Mouse (Mus musculus) kidney, embryonic 15.5 days (tissue): ENCODE results near the gene Sidt2. TPM values are rescaled to one million over a fixed set of nuclear protein-coding genes. Genes with fewer than 3 reads are reported as not detected.

Experiments
- ATAC-seq: fragments of 200-750 bp; cut with Nextera tagmentation; replicated peaks from 2 replicates; pipeline ENCODE4 v1.8.0; 2017; ENCODE audit warnings: moderate TSS enrichment; ENCODE audit not compliant: low FRiP score
- H3K27ac ChIP-seq: fragments of 300-500 bp; sonication (generic); 2 replicates; pipeline ENCODE4 v1.5.1; 2015; ENCODE audit warnings: mild to moderate bottlenecking, inconsistent platforms
- H3K27me3 ChIP-seq: fragments of 300-500 bp; sonication (generic); 2 replicates; pipeline ENCODE4 v1.6.1; 2015; ENCODE audit warnings: inconsistent platforms
- H3K36me3 ChIP-seq: fragments of 300-500 bp; sonication (generic); 2 replicates; pipeline ENCODE4 v1.6.1; 2015; ENCODE audit warnings: inconsistent platforms
- H3K4me1 ChIP-seq: fragments of 300-500 bp; sonication (generic); 2 replicates; pipeline ENCODE4 v1.6.1; 2015; ENCODE audit warnings: inconsistent platforms
- H3K4me2 ChIP-seq: fragments of 300-500 bp; sonication (generic); 2 replicates; pipeline ENCODE4 v1.6.1; 2015; ENCODE audit warnings: moderate library complexity, mild to moderate bottlenecking, inconsistent platforms
- H3K4me3 ChIP-seq: fragments of 300-500 bp; sonication (generic); replicated peaks from 2 replicates; pipeline ENCODE4 v1.5.1; 2015; ENCODE audit warnings: mild to moderate bottlenecking, inconsistent platforms
- H3K9ac ChIP-seq: fragments of 300-500 bp; sonication (generic); 2 replicates; pipeline ENCODE4 v1.6.1; 2015; ENCODE audit warnings: mild to moderate bottlenecking, inconsistent platforms
- H3K9me3 ChIP-seq: fragments of 300-500 bp; sonication (generic); replicated peaks from 2 replicates; pipeline ENCODE4 v1.6.1; 2016; ENCODE audit warnings: inconsistent platforms
- WGBS: fragments of 180-500 bp; shearing (Covaris S2); methylation state at CpG from one replicate; pipeline ENCODE4 v1.1.7; 2015; ENCODE audit warnings: mixed read lengths; 5-methylcytosine and 5-hydroxymethylcytosine counted together
- polyA plus RNA-seq: library from polyadenylated mRNA; unstranded; fragments of >200 nt; fragmentation: Nextera tagmentation; extraction: Ambion mirVana; gene quantifications from 2 replicates; pipeline ENCODE4 v1.2.1, GENCODE M21; 2015

The Sidt2 gene
- polyA plus RNA-seq, 1 experiment from 2014 or later, result 39.3 TPM

- H3K27me3 ChIP-seq, result peaks cover 4% of the 10 kb centered on the region
- H3K36me3 ChIP-seq, result peaks cover 40% of the 10 kb centered on the region
- peaks cover 23% of the 10 kb centered on the region for H3K4me1 ChIP-seq
- no peak overlapping the region for H3K9ac ChIP-seq
- H3K4me3 ChIP-seq, result no peak overlapping the region
- H3K4me2 ChIP-seq, result peak overlapping the region; percentile 9; the same call in 1 of the 2 replicates
- 0 out of 2 replicates have a peak overlapping the region, but pooled peaks have one; percentile 1 for H3K27ac ChIP-seq
- H3K9me3 ChIP-seq, result no peaks in the 10 kb centered on the region
- 62% methylated on average over 11 of the region's 11 CpGs for WGBS
- no peak for ATAC-seq
These were observed 22.3 kb downstream of the Sidt2 start for GRCm38 (mm10) chr9:45932571-45933415.

GRCm38 (mm10) chr9:45931958-45932357 lies 23.1 kb downstream of the Sidt2 start:
- no peak for ATAC-seq
- Histone ChIP-seq H3K9me3 (no peaks in the 10 kb centered on the region), H3K4me3 (no peak overlapping the region), H3K27me3 (peaks cover 4% of the 10 kb centered on the region), H3K4me1 (peaks cover 23% of the 10 kb centered on the region), H3K4me2 (no peak overlapping the region), H3K9ac (no peak overlapping the region), H3K36me3 (peaks cover 45% of the 10 kb centered on the region), H3K27ac (no peak overlapping the region)
- 35% methylated on average over 1 of the region's 1 CpGs for WGBS

DNA sequence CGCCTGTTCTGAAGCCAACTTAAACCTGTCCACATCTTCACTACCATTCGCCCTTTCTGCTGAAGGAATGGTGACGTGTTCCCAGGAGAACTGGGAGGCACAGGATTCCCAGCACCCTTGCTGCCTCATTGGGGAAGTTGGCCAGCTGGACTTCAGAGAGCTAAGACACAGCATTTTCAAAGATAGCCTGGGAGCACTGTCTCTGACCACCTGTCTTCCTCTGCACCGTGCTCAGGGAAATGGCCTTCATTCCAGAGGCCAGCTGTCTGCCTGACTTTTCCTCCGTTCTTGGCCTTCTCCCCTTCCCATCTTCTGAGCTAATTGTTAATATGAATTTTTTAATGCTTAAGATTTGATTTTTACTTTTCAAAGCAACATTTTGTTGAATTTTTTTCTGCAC lies 25.8 kb downstream of the Sidt2 start:
- Histone ChIP-seq H3K9me3 (no peaks in the 10 kb centered on the region), H3K4me2 (no peak overlapping the region), H3K9ac (no peak overlapping the region), H3K27me3 (no peaks in the 10 kb centered on the region), H3K4me3 (no peak overlapping the region), H3K4me1 (peaks cover 13% of the 10 kb centered on the region), H3K27ac (no peak overlapping the region), H3K36me3 (peaks cover 67% of the 10 kb centered on the region)
- 91% methylated on average over 5 of the region's 5 CpGs for WGBS
- no peak for ATAC-seq

- no peaks in the 10 kb centered on the region for H3K27me3 ChIP-seq
- no peak overlapping the region for H3K4me2 ChIP-seq
- ATAC-seq, result no peak
- H3K36me3 ChIP-seq, result peaks cover 90% of the 10 kb centered on the region
- no peak overlapping the region for H3K9ac ChIP-seq
- WGBS, result 58% methylated on average over 1 of the region's 1 CpGs
- no peak overlapping the region for H3K27ac ChIP-seq
- H3K9me3 ChIP-seq, result no peaks in the 10 kb centered on the region
- H3K4me1 ChIP-seq, result no peaks in the 10 kb centered on the region
- no peak overlapping the region for H3K4me3 ChIP-seq
These were observed 35.2 kb downstream of the Sidt2 start for GRCm38 (mm10) chr9:45919895-45920294.

GRCm38 (mm10) chr9:45917041-45917934 lies 37.8 kb downstream of the Sidt2 start:
- Histone ChIP-seq H3K4me3 (no peak overlapping the region), H3K9me3 (no peaks in the 10 kb centered on the region), H3K27me3 (no peaks in the 10 kb centered on the region), H3K9ac (no peak overlapping the region), H3K36me3 (peaks cover 96% of the 10 kb centered on the region), H3K4me2 (no peak overlapping the region), H3K27ac (no peak overlapping the region), H3K4me1 (no peaks in the 10 kb centered on the region)
- no peak for ATAC-seq
- WGBS, result 84% methylated on average over 5 of the region's 5 CpGs

DNA sequence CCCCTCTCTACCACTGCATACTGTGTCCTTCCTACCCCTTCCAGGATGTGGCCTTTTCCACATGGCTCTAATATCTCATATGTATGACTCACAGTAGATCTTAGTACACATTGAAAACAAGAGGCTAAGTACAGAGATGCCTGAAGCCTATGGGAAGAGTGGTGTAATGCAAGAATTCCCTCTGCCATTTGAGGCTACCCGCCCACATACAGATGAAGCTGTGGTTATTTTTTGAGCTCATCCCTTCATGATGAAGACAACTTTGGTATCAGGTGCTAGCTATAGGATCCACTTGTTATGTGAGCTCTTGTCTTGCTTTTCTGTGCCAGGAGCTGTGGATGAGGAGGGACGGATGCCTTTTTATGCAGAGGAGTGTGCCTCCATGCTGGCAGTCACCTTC lies 39.4 kb downstream of the Sidt2 start:
- Histone ChIP-seq H3K27me3 (no peaks in the 10 kb centered on the region), H3K36me3 (peaks cover 98% of the 10 kb centered on the region)
- WGBS, result 93% methylated on average over 2 of the region's 2 CpGs

GRCm38 (mm10) chr9:45911673-45912072 lies 43.4 kb downstream of the Sidt2 start:
- Histone ChIP-seq H3K27me3 (no peaks in the 10 kb centered on the region), H3K4me1 (peaks cover 10% of the 10 kb centered on the region), H3K4me3 (no peak overlapping the region), H3K36me3 (peaks cover 79% of the 10 kb centered on the region), H3K9me3 (no peaks in the 10 kb centered on the region), H3K27ac (no peak overlapping the region), H3K4me2 (no peak overlapping the region), H3K9ac (no peak overlapping the region)
- no peak for ATAC-seq
- 81% methylated on average over 1 of the region's 1 CpGs for WGBS

More for the DNA sequence above, 39.4 kb downstream of the Sidt2 start:
- Histone ChIP-seq H3K27ac (no peak overlapping the region), H3K9me3 (no peaks in the 10 kb centered on the region), H3K4me2 (no peak overlapping the region), H3K4me3 (no peak overlapping the region), H3K9ac (no peak overlapping the region), H3K4me1 (no peaks in the 10 kb centered on the region)
- no peak for ATAC-seq

- ATAC-seq, result no peak
- peaks cover 73% of the 10 kb centered on the region for H3K36me3 ChIP-seq
These were observed 44.1 kb downstream of the Sidt2 start for GRCm38 (mm10) chr9:45910995-45911394.

DNA sequence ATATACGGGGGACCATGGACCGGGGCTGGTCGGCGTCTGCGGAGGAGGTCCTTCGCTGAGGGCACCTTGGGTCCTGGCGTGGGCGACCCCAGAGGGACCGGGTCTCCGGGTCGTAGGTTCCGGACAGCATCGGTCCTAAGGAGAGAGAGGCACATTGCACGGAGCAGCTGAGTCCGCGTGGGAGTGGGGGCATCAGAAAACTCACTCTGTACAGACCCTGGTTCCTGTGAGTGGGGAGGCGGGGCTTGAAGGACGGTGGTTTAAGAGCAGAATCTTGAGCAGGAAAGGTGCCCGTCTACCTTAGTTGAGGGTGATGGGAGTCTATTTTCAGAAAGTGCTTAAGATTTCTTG lies 48.0 kb downstream of the Sidt2 start:
- Histone ChIP-seq H3K36me3 (peaks cover 50% of the 10 kb centered on the region), H3K4me2 (peak overlapping the region; percentile 88), H3K9me3 (no peaks in the 10 kb centered on the region), H3K27ac (peak overlapping the region; percentile 98), H3K4me1 (peaks cover 22% of the 10 kb centered on the region), H3K9ac (peak overlapping the region; percentile 94), H3K4me3 (peak overlapping the region; percentile 86), H3K27me3 (no peaks in the 10 kb centered on the region)
- WGBS, result under 1% methylated on average over 19 of the region's 19 CpGs
- peak; percentile 33 for ATAC-seq

More at GRCm38 (mm10) chr9:45910995-45911394, 44.1 kb downstream of the Sidt2 start:
- H3K4me1 ChIP-seq, result peaks cover 10% of the 10 kb centered on the region
- no peak overlapping the region for H3K4me2 ChIP-seq
- 92% methylated on average over 3 of the region's 3 CpGs for WGBS
- no peak overlapping the region for H3K9ac ChIP-seq
- H3K27me3 ChIP-seq, result no peaks in the 10 kb centered on the region
- H3K4me3 ChIP-seq, result no peak overlapping the region
- H3K9me3 ChIP-seq, result no peaks in the 10 kb centered on the region
- H3K27ac ChIP-seq, result no peak overlapping the region

- peak within 1 kb of the TSS; percentile 88 for H3K4me2 ChIP-seq
- peak; percentile 93 for ATAC-seq
- H3K4me3 ChIP-seq, result peak within 1 kb of the TSS; percentile 86
- H3K9ac ChIP-seq, result peak within 1 kb of the TSS; percentile 94
- peak within 1 kb of the TSS; percentile 98 for H3K27ac ChIP-seq
- H3K9me3 ChIP-seq, result no peaks in the 10 kb centered on the region
- no peaks in the 10 kb centered on the region for H3K27me3 ChIP-seq
- H3K36me3 ChIP-seq, result peaks cover 50% of the 10 kb centered on the region
- under 1% methylated on average over 78 of the region's 80 CpGs for WGBS
- peaks cover 22% of the 10 kb centered on the region for H3K4me1 ChIP-seq
These were observed 48.5 kb downstream of the Sidt2 start, which contains the start of the genes Pcsk7 and Rnf214 for GRCm38 (mm10) chr9:45906355-45907077. Gene Pcsk7 (plus strand): TSS chr9:45906497. Gene Rnf214 (minus strand): TSS chr9:45906911.

DNA sequence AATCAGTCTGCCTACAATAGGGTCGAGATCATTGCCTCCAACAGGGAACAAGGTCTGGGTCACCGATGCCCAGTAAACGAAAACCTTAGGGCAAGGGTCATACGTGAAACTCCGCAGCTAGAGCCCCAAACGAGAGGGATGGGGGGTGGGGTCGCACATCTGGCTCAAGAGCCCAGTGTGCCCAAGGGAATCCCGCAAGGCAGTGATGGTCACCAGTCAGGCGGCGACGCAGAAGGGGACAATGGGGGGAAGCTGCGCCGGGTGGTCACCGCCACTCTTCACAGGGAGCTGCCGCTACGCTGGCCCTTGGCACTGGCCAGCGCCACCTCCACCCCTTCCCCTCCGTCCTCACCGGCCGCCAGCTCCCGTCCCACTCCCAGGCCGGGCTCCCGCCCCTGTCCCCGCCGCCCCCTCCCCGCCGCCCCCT lies 49.2 kb downstream of the Sidt2 start:
- Histone ChIP-seq H3K27me3 (no peaks in the 10 kb centered on the region), H3K4me3 (peak overlapping the region; percentile 86), H3K4me2 (peak overlapping the region; percentile 88), H3K36me3 (peaks cover 49% of the 10 kb centered on the region), H3K27ac (peak overlapping the region; percentile 98), H3K9ac (peak overlapping the region; percentile 94), H3K4me1 (peaks cover 22% of the 10 kb centered on the region), H3K9me3 (no peaks in the 10 kb centered on the region)
- WGBS, result 0% methylated on average over 19 of the region's 27 CpGs
- ATAC-seq, result peak; percentile 69
